Mouse (Mus musculus) neural tube, embryonic 15.5 days (tissue): ENCODE measurements around the gene Anks1b. TPM values are rescaled to one million over a fixed set of nuclear protein-coding genes. Genes with fewer than 3 reads are reported as not detected.

ENCODE experiments used
- ATAC-seq: fragments of 200-750 bp; cut with Nextera tagmentation; 2 replicates; pipeline ENCODE4 v1.8.0; 2017; ENCODE audit warnings: mild to moderate bottlenecking, moderate TSS enrichment, moderate library complexity; ENCODE audit not compliant: low FRiP score
- H3K27ac ChIP-seq: fragments of 300-500 bp; sonication (generic); replicated peaks from 2 replicates; pipeline ENCODE4 v1.5.1; 2015; ENCODE audit warnings: mild to moderate bottlenecking, inconsistent platforms
- H3K27me3 ChIP-seq: fragments of 300-500 bp; sonication (generic); replicated peaks from 2 replicates; pipeline ENCODE4 v1.6.1; 2015; ENCODE audit warnings: inconsistent platforms
- H3K36me3 ChIP-seq: fragments of 300-500 bp; sonication (generic); 2 replicates; pipeline ENCODE4 v1.6.1; 2015; ENCODE audit warnings: inconsistent platforms
- H3K4me1 ChIP-seq: fragments of 300-500 bp; sonication (generic); 2 replicates; pipeline ENCODE4 v1.6.1; 2015; ENCODE audit warnings: inconsistent platforms
- H3K4me2 ChIP-seq: fragments of 300-500 bp; sonication (generic); 2 replicates; pipeline ENCODE4 v1.6.1; 2015; ENCODE audit warnings: inconsistent platforms, mild to moderate bottlenecking, moderate library complexity
- H3K4me3 ChIP-seq: fragments of 300-500 bp; sonication (generic); replicated peaks from 2 replicates; pipeline ENCODE4 v1.5.1; 2015; ENCODE audit warnings: mild to moderate bottlenecking, inconsistent platforms
- H3K9ac ChIP-seq: fragments of 300-500 bp; sonication (generic); replicated peaks from 2 replicates; pipeline ENCODE4 v1.6.1; 2015; ENCODE audit warnings: mild to moderate bottlenecking, inconsistent platforms
- H3K9me3 ChIP-seq: fragments of 300-500 bp; sonication (generic); replicated peaks from 2 replicates; pipeline ENCODE4 v1.6.1; 2016; ENCODE audit warnings: inconsistent platforms
- WGBS: fragments of 180-500 bp; shearing (Covaris S2); methylation state at CpG from one replicate; pipeline ENCODE4 v1.1.7; 2015; ENCODE audit warnings: mixed read lengths; 5-methylcytosine and 5-hydroxymethylcytosine counted together
- polyA plus RNA-seq: library from polyadenylated mRNA; unstranded; fragments of >200 nt; fragmentation: Nextera tagmentation; extraction: Ambion mirVana; gene quantifications from 2 replicates; pipeline ENCODE4 v1.2.1, GENCODE M21; 2015

The Anks1b gene
- polyA plus RNA-seq: 59.0 and 76.0 TPM in 2 replicates

DNA sequence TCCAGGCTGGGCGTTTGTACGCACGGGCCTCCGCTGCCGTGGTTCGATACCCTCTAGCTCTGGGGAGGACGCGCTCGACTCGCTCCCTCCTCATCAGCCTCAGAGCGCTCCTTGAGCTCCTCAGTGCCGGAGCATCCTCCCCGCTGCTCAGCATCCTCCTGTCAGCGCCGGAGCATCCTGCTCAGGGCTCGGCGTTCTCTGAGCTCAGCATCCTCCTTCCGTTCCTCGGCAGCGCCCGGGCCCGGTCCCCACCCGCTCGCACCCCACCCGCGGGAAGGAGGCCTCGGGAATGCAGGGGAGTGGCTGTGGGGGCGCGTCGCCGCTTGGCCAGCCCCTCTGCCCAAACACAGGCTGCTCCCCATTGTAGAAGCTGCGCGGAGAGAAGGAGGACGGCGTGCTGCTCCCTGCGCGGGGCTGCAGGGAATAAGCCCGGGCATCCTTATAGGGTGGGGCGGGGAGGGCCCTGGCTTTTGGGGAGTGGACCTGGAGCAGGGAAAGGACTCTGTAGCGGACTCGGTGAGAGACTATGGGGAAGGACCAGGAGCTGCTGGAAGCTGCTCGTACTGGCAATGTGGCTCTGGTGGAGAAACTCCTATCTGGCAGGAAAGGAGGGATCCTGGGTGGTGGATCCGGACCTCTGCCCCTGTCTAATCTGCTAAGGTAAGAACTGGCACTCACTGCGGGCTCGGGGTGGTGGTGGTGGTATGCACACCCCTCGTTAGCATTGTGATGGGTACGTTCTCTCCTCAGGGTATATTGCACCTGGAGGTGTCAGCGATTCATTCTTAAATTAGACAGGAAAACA lies at the start of gene Anks1b:
Gene Anks1b (plus strand): TSS at position 364 of the 805 bp plus-strand sequence.
- WGBS: under 1% methylated on average over 37 of the region's 48 CpGs
- Histone ChIP-seq H3K36me3 (no peaks in the 10 kb centered on the region), H3K9me3 (no peaks in the 10 kb centered on the region), H3K27me3 (no peaks in the 10 kb centered on the region), H3K9ac (peak within 1 kb of the TSS; percentile 84), H3K4me1 (peaks cover 23% of the 10 kb centered on the region), H3K4me3 (peak within 1 kb of the TSS; percentile 83), H3K4me2 (peak within 1 kb of the TSS; percentile 73), H3K27ac (peak within 1 kb of the TSS; percentile 98)
- peak; percentile 85 for ATAC-seq

DNA sequence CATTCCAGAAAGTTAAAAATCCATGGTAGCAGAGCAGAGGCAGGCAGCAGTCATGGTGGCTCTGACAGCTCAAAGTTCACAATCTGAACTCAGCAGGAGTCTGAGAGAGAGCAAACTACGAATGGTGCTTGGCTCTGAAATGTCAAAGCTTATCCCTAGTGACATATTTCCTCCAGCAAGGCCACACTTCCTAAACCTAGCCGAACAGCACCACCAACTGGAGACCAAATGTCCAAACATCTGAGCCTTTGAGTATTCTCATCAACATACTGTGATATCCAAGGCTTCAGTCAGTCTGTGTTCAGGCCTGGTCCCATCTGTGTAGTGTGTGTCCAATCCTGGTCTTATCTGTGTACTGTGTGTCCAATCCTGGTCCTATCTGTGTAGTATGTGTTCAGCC lies 49.4 kb upstream of the Anks1b start:
- no peak for ATAC-seq
- no peaks in the 10 kb centered on the region for H3K9me3 ChIP-seq

DNA sequence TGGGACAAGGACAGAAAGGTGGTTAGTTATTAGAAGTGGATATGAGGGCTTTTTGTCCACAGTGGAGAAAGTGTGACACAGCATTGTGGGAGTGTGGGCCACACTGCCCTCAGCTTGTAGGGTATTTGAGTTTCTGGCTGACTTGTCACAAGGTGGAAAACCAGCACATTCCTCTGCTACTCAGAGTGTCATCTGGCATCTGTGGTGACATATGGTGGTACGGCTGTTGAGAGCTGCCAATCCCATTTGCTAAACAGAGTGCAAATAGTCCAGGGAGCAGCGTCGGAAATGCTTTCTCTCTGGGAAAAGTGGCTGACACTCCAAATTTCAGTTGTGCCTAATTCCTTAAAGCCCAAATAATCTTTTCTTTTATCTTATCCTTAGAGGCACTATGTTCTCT lies 46.4 kb upstream of the Anks1b start:
- no peak overlapping the region for H3K4me2 ChIP-seq
- H3K4me1 ChIP-seq: no peaks in the 10 kb centered on the region
- H3K36me3 ChIP-seq: no peaks in the 10 kb centered on the region
- ATAC-seq: no peak
- H3K27me3 ChIP-seq: no peaks in the 10 kb centered on the region
- no peak overlapping the region for H3K27ac ChIP-seq
- WGBS: 59% methylated on average over 3 of the region's 3 CpGs
- H3K4me3 ChIP-seq: no peak overlapping the region
- no peaks in the 10 kb centered on the region for H3K9me3 ChIP-seq
- H3K9ac ChIP-seq: no peak overlapping the region

More for the DNA sequence above, 49.4 kb upstream of the Anks1b start:
- H3K27me3 ChIP-seq: no peaks in the 10 kb centered on the region
- H3K9ac ChIP-seq: no peak overlapping the region
- H3K4me1 ChIP-seq: no peaks in the 10 kb centered on the region
- no peaks in the 10 kb centered on the region; the same call in 1 of the 2 replicates for H3K36me3 ChIP-seq
- no peak overlapping the region for H3K27ac ChIP-seq
- WGBS: 43% methylated on average over 2 of the region's 2 CpGs
- H3K4me2 ChIP-seq: no peak overlapping the region
- H3K4me3 ChIP-seq: no peak overlapping the region

DNA sequence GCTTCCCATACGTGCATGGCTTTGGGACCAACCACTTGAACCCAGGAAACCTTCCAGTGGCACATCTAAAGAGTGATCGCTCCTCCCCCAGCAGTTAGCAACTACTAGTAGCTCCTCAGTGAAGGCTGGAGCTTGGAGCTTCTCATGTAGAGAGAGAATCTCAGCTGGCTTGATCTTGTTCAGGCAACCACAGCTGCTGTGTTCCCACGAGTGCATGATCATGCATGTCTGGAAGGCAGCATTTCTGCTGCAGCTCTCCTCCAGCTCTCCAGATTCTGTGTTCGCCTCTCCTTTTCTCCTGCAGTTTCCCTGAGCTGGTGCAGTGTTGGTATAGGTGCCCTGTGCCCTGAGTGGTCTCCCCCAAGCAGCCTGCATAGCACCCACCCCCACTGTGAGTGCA lies 41.0 kb upstream of the Anks1b start:
- H3K4me3 ChIP-seq: no peak overlapping the region
- ATAC-seq: 0 out of 2 replicates have a peak, but pooled peaks have one; percentile 35
- 80% methylated on average over 4 of the region's 4 CpGs for whole genome bisulfite sequencing
- no peak overlapping the region for H3K27ac ChIP-seq
- H3K4me2 ChIP-seq: no peak overlapping the region
- H3K9me3 ChIP-seq: no peaks in the 10 kb centered on the region
- H3K9ac ChIP-seq: no peak overlapping the region
- no peaks in the 10 kb centered on the region for H3K36me3 ChIP-seq
- no peaks in the 10 kb centered on the region for H3K4me1 ChIP-seq
- no peaks in the 10 kb centered on the region for H3K27me3 ChIP-seq

DNA sequence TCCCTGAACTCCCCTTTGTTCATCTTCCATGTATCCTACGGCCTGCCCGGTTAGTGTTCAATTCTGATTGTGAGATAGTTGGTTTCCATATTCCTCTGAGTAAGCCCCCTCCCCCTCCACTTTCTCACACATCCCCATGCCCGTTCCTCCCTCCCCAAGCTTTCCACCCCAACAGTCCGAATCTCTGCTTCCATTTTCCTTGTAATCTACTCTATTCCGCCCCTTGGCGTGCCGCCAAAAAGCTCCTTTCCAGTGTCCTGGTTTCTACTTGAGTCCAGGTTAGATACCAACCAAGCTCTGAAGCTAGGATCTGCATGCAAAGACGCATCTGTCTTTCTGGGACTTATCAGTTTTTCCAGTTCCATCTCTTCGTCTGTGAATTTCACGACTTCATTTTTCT lies 40.1 kb upstream of the Anks1b start:
- Histone ChIP-seq H3K27me3 (no peaks in the 10 kb centered on the region), H3K4me3 (no peak overlapping the region), H3K9me3 (no peaks in the 10 kb centered on the region), H3K9ac (no peak overlapping the region), H3K27ac (no peak overlapping the region), H3K4me2 (no peak overlapping the region), H3K4me1 (no peaks in the 10 kb centered on the region), H3K36me3 (no peaks in the 10 kb centered on the region)
- ATAC-seq: no peak
- 86% methylated on average over 10 of the region's 10 CpGs for WGBS

DNA sequence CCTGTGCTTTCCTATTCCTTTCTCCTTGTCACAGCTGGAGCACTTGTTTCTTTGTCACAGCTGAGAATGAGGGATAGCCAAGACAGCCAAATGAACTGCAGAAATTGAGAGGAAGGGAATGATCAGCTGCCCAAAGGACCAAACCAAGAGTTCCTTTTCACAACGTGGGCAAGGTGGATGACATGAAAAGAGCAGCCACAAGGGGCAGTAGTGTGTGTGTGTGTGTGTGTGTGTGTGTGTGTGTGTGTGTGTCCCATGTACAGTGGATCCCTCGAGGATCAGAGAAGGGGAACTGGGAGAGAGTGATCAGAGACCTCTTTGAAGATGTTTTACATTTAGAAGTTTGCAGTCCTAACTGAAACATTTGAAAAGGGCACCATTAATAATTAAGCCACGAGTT lies 35.8 kb upstream of the Anks1b start:
- Histone ChIP-seq H3K27ac (no peak overlapping the region), H3K27me3 (no peaks in the 10 kb centered on the region), H3K9ac (no peak overlapping the region), H3K4me1 (no peaks in the 10 kb centered on the region), H3K36me3 (no peaks in the 10 kb centered on the region), H3K9me3 (no peaks in the 10 kb centered on the region), H3K4me3 (no peak overlapping the region), H3K4me2 (no peak overlapping the region)
- no peak for ATAC-seq
- 45% methylated on average over 3 of the region's 3 CpGs for WGBS

DNA sequence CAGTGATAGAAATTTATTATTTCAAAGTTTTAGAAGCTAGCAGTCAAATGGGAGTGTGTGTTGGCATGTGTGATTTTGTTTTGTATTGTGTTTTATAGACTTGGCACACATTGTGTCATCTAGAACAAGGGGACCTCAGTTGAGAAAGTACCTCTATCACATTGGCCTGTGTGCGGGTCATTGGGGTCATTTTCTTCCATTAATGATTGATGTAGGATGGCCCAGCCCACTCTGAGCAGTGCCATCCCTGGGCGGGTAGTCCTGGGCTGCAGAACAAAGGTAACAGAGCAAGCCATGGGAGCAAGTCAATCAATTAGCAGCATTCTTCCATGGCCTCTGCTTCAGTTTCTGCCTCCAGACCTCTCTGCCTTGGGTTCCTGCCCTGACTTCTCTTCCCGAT lies 34.5 kb upstream of the Anks1b start:
- H3K9me3 ChIP-seq: no peaks in the 10 kb centered on the region
- H3K4me2 ChIP-seq: no peak overlapping the region
- no peak for ATAC-seq
- no peak overlapping the region for H3K4me3 ChIP-seq
- no peaks in the 10 kb centered on the region for H3K36me3 ChIP-seq
- 75% methylated on average over 3 of the region's 3 CpGs for WGBS
- no peak overlapping the region for H3K27ac ChIP-seq
- no peaks in the 10 kb centered on the region for H3K27me3 ChIP-seq
- H3K4me1 ChIP-seq: no peaks in the 10 kb centered on the region
- H3K9ac ChIP-seq: no peak overlapping the region

DNA sequence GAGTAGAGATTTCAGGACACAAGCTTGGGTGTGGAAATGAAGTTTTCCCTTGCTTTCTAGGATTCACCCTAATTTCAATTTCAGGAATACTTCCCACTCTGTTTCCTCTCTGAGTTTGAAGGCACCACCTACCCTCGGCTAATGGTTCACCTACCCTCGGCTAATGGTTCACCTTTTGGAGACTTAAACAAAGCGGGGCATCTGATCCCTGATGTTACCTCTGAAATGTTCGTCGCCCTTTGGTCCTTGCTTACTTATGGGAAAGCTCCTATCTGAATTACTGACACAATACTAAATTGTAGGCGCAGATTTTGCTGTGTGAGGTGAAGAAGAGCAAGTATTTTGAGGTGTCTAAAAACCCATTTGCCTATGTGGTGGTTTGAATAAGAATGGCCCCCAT lies 22.4 kb upstream of the Anks1b start:
- no peak overlapping the region for H3K27ac ChIP-seq
- 98% methylated on average over 6 of the region's 6 CpGs for WGBS
- no peaks in the 10 kb centered on the region for H3K4me1 ChIP-seq
- H3K36me3 ChIP-seq: no peaks in the 10 kb centered on the region
- no peak for ATAC-seq
- no peak overlapping the region for H3K9ac ChIP-seq
- no peak overlapping the region for H3K4me2 ChIP-seq
- H3K4me3 ChIP-seq: no peak overlapping the region
- H3K9me3 ChIP-seq: no peaks in the 10 kb centered on the region
- H3K27me3 ChIP-seq: no peaks in the 10 kb centered on the region

DNA sequence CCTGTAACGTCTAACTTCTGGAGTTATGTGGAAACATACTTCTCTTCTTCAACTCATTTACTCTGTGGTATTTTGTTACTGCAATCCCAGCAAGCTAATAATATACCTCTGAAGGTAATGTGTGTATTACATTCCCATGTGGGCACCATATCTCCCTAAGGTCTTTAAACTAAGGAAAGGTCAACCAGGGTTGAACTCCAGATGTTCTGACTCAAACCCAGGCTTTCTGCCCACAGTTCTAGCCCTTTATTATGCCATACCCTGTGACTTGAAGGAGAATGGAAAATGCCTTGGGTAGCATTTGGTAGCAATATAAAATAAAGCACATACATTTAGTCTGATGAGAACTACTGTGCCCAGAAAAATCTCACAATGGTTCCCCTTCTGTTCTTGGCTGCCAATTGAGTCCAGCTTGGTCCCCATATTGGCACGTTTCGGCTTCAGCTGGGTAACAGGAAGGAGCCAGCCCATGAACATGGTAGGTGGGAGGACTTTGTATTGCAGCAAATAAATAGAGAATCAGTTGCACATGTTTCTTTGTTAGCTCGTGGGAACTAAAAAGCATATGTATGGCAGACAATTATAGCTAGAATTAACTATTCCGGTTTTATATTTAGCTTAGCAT lies 17.9 kb upstream of the Anks1b start:
- no peaks in the 10 kb centered on the region for H3K9me3 ChIP-seq
- H3K4me1 ChIP-seq: 0 out of 2 replicates have a peak, but pooled peaks cover 3% of the 10 kb centered on the region
- ATAC-seq: no peak
- H3K27me3 ChIP-seq: no peaks in the 10 kb centered on the region
- WGBS: 81% methylated on average over 5 of the region's 5 CpGs
- no peak overlapping the region for H3K27ac ChIP-seq
- no peak overlapping the region for H3K4me3 ChIP-seq
- H3K36me3 ChIP-seq: no peaks in the 10 kb centered on the region
- no peak overlapping the region for H3K9ac ChIP-seq
- no peak overlapping the region for H3K4me2 ChIP-seq

DNA sequence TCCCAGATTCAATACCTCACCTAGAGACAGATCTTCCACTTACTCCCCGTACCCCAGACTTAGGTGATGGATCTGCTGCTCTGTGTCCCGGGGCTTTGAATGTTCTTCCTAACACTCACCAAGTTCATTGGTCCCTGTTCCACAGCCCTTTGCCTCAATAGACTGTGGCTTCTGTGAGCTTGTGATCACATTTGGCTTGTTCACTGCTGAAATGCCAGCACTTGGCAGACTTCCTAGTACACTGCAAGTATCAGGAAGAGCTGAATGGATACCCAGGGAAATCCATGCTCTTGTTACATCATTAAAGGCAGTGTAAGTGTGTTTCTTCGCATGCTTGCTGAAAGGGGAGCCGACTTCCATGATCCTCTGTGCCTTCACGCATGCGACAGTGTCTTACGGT lies 17.0 kb upstream of the Anks1b start:
- 79% methylated on average over 7 of the region's 7 CpGs for WGBS
- no peaks in the 10 kb centered on the region for H3K27me3 ChIP-seq
- 0 out of 2 replicates have a peak overlapping the region, but pooled peaks have one; percentile 33 for H3K27ac ChIP-seq
- 0 out of 2 replicates have a peak, but pooled peaks have one; percentile 53 for ATAC-seq
- no peak overlapping the region for H3K4me3 ChIP-seq
- H3K9me3 ChIP-seq: no peaks in the 10 kb centered on the region
- no peak overlapping the region for H3K9ac ChIP-seq
- H3K4me2 ChIP-seq: no peak overlapping the region
- H3K36me3 ChIP-seq: no peaks in the 10 kb centered on the region
- H3K4me1 ChIP-seq: 0 out of 2 replicates have a peak, but pooled peaks cover 3% of the 10 kb centered on the region

DNA sequence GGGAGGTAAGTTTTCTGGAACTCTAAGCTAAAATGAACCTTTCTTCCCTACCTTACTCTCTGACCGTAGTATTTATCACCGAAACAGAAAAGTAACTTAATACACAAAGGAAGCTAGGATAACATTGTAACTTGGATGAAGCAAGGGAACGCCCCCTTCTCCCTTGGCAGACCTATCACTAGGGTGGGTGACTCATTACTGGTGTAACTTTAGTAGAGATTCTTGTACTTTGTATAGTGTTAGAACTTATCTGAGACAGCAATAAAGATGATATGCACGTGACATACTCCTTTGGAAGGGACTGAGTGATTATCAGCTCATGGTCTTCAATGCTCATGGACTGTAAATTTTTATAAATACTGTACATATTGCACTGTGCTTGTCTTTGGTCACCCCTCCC lies 5.1 kb upstream of the Anks1b start:
- H3K4me2 ChIP-seq: no peak overlapping the region
- no peak for ATAC-seq
- H3K36me3 ChIP-seq: no peaks in the 10 kb centered on the region
- no peak overlapping the region for H3K4me3 ChIP-seq
- no peak overlapping the region for H3K27ac ChIP-seq
- no peak overlapping the region for H3K9ac ChIP-seq
- no peaks in the 10 kb centered on the region for H3K27me3 ChIP-seq
- H3K4me1 ChIP-seq: peaks cover 8% of the 10 kb centered on the region; the same call in 1 of the 2 replicates
- 94% methylated on average over 4 of the region's 4 CpGs for WGBS
- H3K9me3 ChIP-seq: no peaks in the 10 kb centered on the region

DNA sequence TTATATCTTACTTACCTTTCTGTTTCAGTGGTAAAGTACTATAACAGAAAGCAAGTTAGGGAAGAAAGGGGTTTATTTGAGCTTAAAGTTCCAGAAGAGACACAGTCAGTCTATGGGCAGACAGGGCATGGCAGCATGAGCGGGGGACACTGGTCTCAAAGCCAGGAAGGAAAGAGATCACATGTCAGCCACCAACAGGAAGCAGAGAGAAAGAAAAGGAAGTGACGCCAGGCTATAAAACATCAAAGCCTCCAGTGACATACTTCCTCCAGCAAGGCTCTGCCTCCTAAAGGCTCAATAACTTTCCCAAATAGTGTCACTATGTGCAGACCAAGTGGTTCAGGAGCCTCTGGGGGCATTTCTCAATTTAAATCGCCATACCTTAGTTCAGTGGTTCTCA lies 4.5 kb upstream of the Anks1b start:
- H3K9ac ChIP-seq: no peak overlapping the region
- WGBS: 83% methylated on average over 3 of the region's 3 CpGs
- H3K4me1 ChIP-seq: peaks cover 8% of the 10 kb centered on the region; the same call in 1 of the 2 replicates
- no peak overlapping the region for H3K4me3 ChIP-seq
- ATAC-seq: no peak
- no peaks in the 10 kb centered on the region for H3K36me3 ChIP-seq
- H3K9me3 ChIP-seq: no peaks in the 10 kb centered on the region
- no peaks in the 10 kb centered on the region for H3K27me3 ChIP-seq
- H3K27ac ChIP-seq: no peak overlapping the region
- no peak overlapping the region for H3K4me2 ChIP-seq
